Mouse (Mus musculus) myocyte (in vitro differentiated cells): ENCODE data around the gene Baiap2l2.

Experiments used
- CEBPB ChIP-seq: IDR thresholded peaks from 2 replicates; pipeline ENCODE4 v1.6.1; 2011; ENCODE audit warnings: mild to moderate bottlenecking, moderate library complexity; ENCODE audit not compliant: poor library complexity, insufficient read depth, severe bottlenecking
- E2F4 ChIP-seq: IDR thresholded peaks from one replicate; pipeline ENCODE4 v1.6.1; 2011; ENCODE audit warnings: mild to moderate bottlenecking, control low read depth, moderate library complexity; ENCODE audit not compliant: insufficient read depth
- MAX ChIP-seq: IDR thresholded peaks from one replicate; pipeline ENCODE4 v1.6.1; 2011; ENCODE audit warnings: low read depth, mild to moderate bottlenecking, control low read depth
- MYOD1 ChIP-seq, 3 experiments: IDR thresholded peaks; one replicate each; pipeline ENCODE4 v1.6.1; 2011; ENCODE audit warnings: control low read depth in 2 of 3, low read depth in 2 of 3, mild to moderate bottlenecking in 2 of 3, moderate library complexity in 1 of 3; ENCODE audit not compliant: insufficient read length in 2 of 3, control insufficient read depth in 1 of 3
- MYOG ChIP-seq, 3 experiments: IDR thresholded peaks; one replicate each; pipeline ENCODE4 v1.6.1; 2011; ENCODE audit warnings: control low read depth in 2 of 3, low read depth in 2 of 3, mild to moderate bottlenecking in 2 of 3; ENCODE audit not compliant: insufficient read length in 2 of 3, control insufficient read depth in 1 of 3, insufficient read depth in 1 of 3
- POLR2A ChIP-seq: IDR thresholded peaks from one replicate; pipeline ENCODE4 v1.6.1; 2011; ENCODE audit warnings: low read depth, mild to moderate bottlenecking, control low read depth, moderate library complexity; ENCODE audit not compliant: insufficient read length
- POLR2AphosphoS2 ChIP-seq: IDR thresholded peaks from one replicate; pipeline ENCODE4 v1.6.1; 2011; ENCODE audit warnings: low read depth, control low read depth; ENCODE audit not compliant: insufficient read length
- SRF ChIP-seq: IDR thresholded peaks from one replicate; pipeline ENCODE4 v1.6.1; 2011; ENCODE audit warnings: low read depth; ENCODE audit not compliant: control insufficient read depth, insufficient read length
- TCF12 ChIP-seq: IDR thresholded peaks from one replicate; pipeline ENCODE4 v1.6.1; 2011; ENCODE audit warnings: mild to moderate bottlenecking, control low read depth; ENCODE audit not compliant: poor library complexity, insufficient read depth, severe bottlenecking
- TCF3 ChIP-seq: IDR thresholded peaks from one replicate; pipeline ENCODE4 v1.6.1; 2011; ENCODE audit warnings: low read depth, control low read depth; ENCODE audit not compliant: insufficient read length
- USF1 ChIP-seq: IDR thresholded peaks from one replicate; pipeline ENCODE4 v1.6.1; 2011; ENCODE audit warnings: low read depth, mild to moderate bottlenecking, control low read depth, moderate library complexity

- TF ChIP-seq MYOD1 (IDR thresholded peaks at IDR 0.05; ENCODE audit: control insufficient read depth in 1 of 3, insufficient read length in 2 of 3, low read depth in 2 of 3), result peak in 2 of 3 experiments; percentile 3 to 33
- TF ChIP-seq POLR2A, result peak; percentile 82
- no peak for TF ChIP-seq TCF3
- TF ChIP-seq TCF12, result no peak
- TF ChIP-seq POLR2AphosphoS2, result peak; percentile 85
- peak; percentile 90 for TF ChIP-seq SRF
- TF ChIP-seq E2F4, result no peak
- peak; percentile 76 for TF ChIP-seq MAX
- TF ChIP-seq USF1, result peak; percentile 85
- no peak for TF ChIP-seq MYOG (IDR thresholded peaks at IDR 0.05; ENCODE audit: control insufficient read depth in 1 of 3, insufficient read depth in 1 of 3, insufficient read length in 2 of 3, low read depth in 2 of 3)
- no peak for TF ChIP-seq CEBPB
These were observed 43.0 kb upstream of the Baiap2l2 start, which contains the start of gene Pla2g6 for GRCm38 (mm10) chr15:79328058-79328938.
